Mouse (Mus musculus): ENCODE results near the gene Manba. TPM values are rescaled to one million over a fixed set of nuclear protein-coding genes. Genes with fewer than 3 reads are reported as not detected.
"Not testable (repeated sequence)": the region's sequence is repeated elsewhere in the genome, so short reads cannot be mapped to it uniquely, and the experiment has no call there.

The Manba gene
- polyA plus RNA-seq, 1 experiment = 4.9 TPM

GRCm38 (mm10) chr3:135480767-135481166, 4.6 kb upstream of the Manba start:
- Histone ChIP-seq H3K4me1 (ENCODE audit: control insufficient read depth, insufficient read depth, low read length) (peaks cover 4% of the 10 kb centered on the region), H3K4me3 (ENCODE audit: insufficient read depth, low read length) (no peak overlapping the region), H3K27ac (ENCODE audit: insufficient read depth, low read length) (no peak overlapping the region)
- TF ChIP-seq CTCF (IDR thresholded peaks at IDR 0.05; ENCODE audit: extremely low read depth, insufficient read depth, low read length) (no peak), POLR2A (IDR thresholded peaks at IDR 0.05; ENCODE audit: extremely low read depth, insufficient read depth, low read length) (no peak)

- peaks cover 2% of the 10 kb centered on the region; the same call in 1 of the 2 replicates for H3K4me1 ChIP-seq (ENCODE audit: control insufficient read depth, insufficient read depth, low read length)
- no peak overlapping the region for H3K4me3 ChIP-seq (ENCODE audit: insufficient read depth, low read length)
- H3K27ac ChIP-seq (ENCODE audit: insufficient read depth, low read length) = no peak overlapping the region
- no peak for TF ChIP-seq POLR2A (IDR thresholded peaks at IDR 0.05; ENCODE audit: extremely low read depth, insufficient read depth, low read length)
- no peak for TF ChIP-seq CTCF (IDR thresholded peaks at IDR 0.05; ENCODE audit: extremely low read depth, insufficient read depth, low read length)
Observed at GRCm38 (mm10) chr3:135481608-135482007, 3.8 kb upstream of the Manba start.

GRCm38 (mm10) chr3:135484650-135485049, 761 bp upstream of the Manba start:
- peak overlapping the region; percentile 91 for H3K4me3 ChIP-seq (ENCODE audit: insufficient read depth, low read length)
- not testable (repeated sequence) for H3K4me1 ChIP-seq (ENCODE audit: control insufficient read depth, insufficient read depth, low read length); H3K27ac ChIP-seq (ENCODE audit: insufficient read depth, low read length)

- H3K27ac ChIP-seq (ENCODE audit: insufficient read depth, low read length) = no peak overlapping the region
- H3K4me3 ChIP-seq (ENCODE audit: insufficient read depth, low read length) = peak overlapping the region; percentile 91
- TF ChIP-seq POLR2A (IDR thresholded peaks at IDR 0.05; ENCODE audit: extremely low read depth, insufficient read depth, low read length) = no peak
- H3K4me1 ChIP-seq (ENCODE audit: control insufficient read depth, insufficient read depth, low read length) = no peaks in the 10 kb centered on the region
Observed at GRCm38 (mm10) chr3:135485900-135486241, 460 bp downstream of the Manba start.

- H3K4me1 ChIP-seq (ENCODE audit: control insufficient read depth, insufficient read depth, low read length) = no peaks in the 10 kb centered on the region
Observed at GRCm38 (mm10) chr3:135486351-135486750, 940 bp downstream of the Manba start.

GRCm38 (mm10) chr3:135487803-135488202, 2.4 kb downstream of the Manba start:
- no peak for TF ChIP-seq POLR2A (IDR thresholded peaks at IDR 0.05; ENCODE audit: extremely low read depth, insufficient read depth, low read length)
- TF ChIP-seq CTCF (IDR thresholded peaks at IDR 0.05; ENCODE audit: extremely low read depth, insufficient read depth, low read length) = no peak
- no peak overlapping the region for H3K27ac ChIP-seq (ENCODE audit: insufficient read depth, low read length)
- no peaks in the 10 kb centered on the region for H3K4me1 ChIP-seq (ENCODE audit: control insufficient read depth, insufficient read depth, low read length)
- no peak overlapping the region for H3K4me3 ChIP-seq (ENCODE audit: insufficient read depth, low read length)

More at GRCm38 (mm10) chr3:135486351-135486750, 940 bp downstream of the Manba start:
- TF ChIP-seq CTCF (IDR thresholded peaks at IDR 0.05; ENCODE audit: extremely low read depth, insufficient read depth, low read length) (no peak), POLR2A (IDR thresholded peaks at IDR 0.05; ENCODE audit: extremely low read depth, insufficient read depth, low read length) (no peak)
- H3K4me3 ChIP-seq (ENCODE audit: insufficient read depth, low read length) = peak overlapping the region; percentile 91
- H3K27ac ChIP-seq (ENCODE audit: insufficient read depth, low read length) = no peak overlapping the region

GRCm38 (mm10) chr3:135489865-135490520, 4.6 kb downstream of the Manba start:
- no peak overlapping the region for H3K27ac ChIP-seq (ENCODE audit: insufficient read depth, low read length)
- no peaks in the 10 kb centered on the region for H3K4me1 ChIP-seq (ENCODE audit: control insufficient read depth, insufficient read depth, low read length)
- TF ChIP-seq POLR2A (IDR thresholded peaks at IDR 0.05; ENCODE audit: extremely low read depth, insufficient read depth, low read length) (no peak), CTCF (IDR thresholded peaks at IDR 0.05; ENCODE audit: extremely low read depth, insufficient read depth, low read length) (no peak)
- H3K4me3 ChIP-seq (ENCODE audit: insufficient read depth, low read length) = no peak overlapping the region

- H3K27ac ChIP-seq (ENCODE audit: insufficient read depth, low read length) = no peak overlapping the region
- H3K4me1 ChIP-seq (ENCODE audit: control insufficient read depth, insufficient read depth, low read length) = no peaks in the 10 kb centered on the region
- TF ChIP-seq POLR2A (IDR thresholded peaks at IDR 0.05; ENCODE audit: extremely low read depth, insufficient read depth, low read length) (no peak), CTCF (IDR thresholded peaks at IDR 0.05; ENCODE audit: extremely low read depth, insufficient read depth, low read length) (no peak)
Observed at GRCm38 (mm10) chr3:135491102-135491501, 5.7 kb downstream of the Manba start.

GRCm38 (mm10) chr3:135493320-135493719, 7.9 kb downstream of the Manba start:
- not testable (repeated sequence) for H3K4me1 ChIP-seq (ENCODE audit: control insufficient read depth, insufficient read depth, low read length); H3K4me3 ChIP-seq (ENCODE audit: insufficient read depth, low read length); H3K27ac ChIP-seq (ENCODE audit: insufficient read depth, low read length)

More at GRCm38 (mm10) chr3:135491102-135491501, 5.7 kb downstream of the Manba start:
- H3K4me3 ChIP-seq (ENCODE audit: insufficient read depth, low read length) = no peak overlapping the region

GRCm38 (mm10) chr3:135497956-135498355, 12.5 kb downstream of the Manba start:
- not testable (repeated sequence) for H3K4me3 ChIP-seq (ENCODE audit: insufficient read depth, low read length); H3K27ac ChIP-seq (ENCODE audit: insufficient read depth, low read length); H3K4me1 ChIP-seq (ENCODE audit: control insufficient read depth, insufficient read depth, low read length)

- TF ChIP-seq POLR2A (IDR thresholded peaks at IDR 0.05; ENCODE audit: extremely low read depth, insufficient read depth, low read length) (no peak), CTCF (IDR thresholded peaks at IDR 0.05; ENCODE audit: extremely low read depth, insufficient read depth, low read length) (no peak)
- no peak overlapping the region for H3K27ac ChIP-seq (ENCODE audit: insufficient read depth, low read length)
- no peak overlapping the region for H3K4me3 ChIP-seq (ENCODE audit: insufficient read depth, low read length)
- no peaks in the 10 kb centered on the region for H3K4me1 ChIP-seq (ENCODE audit: control insufficient read depth, insufficient read depth, low read length)
Observed at GRCm38 (mm10) chr3:135498891-135499290, 13.5 kb downstream of the Manba start.
